In genomic region chr6:136295821-136296220, GRCm38 (mm10) we compare ENCODE assay signal across 15 mouse cellular contexts. TPM values are rescaled to one million over a fixed set of nuclear protein-coding genes. Genes with fewer than 3 reads are reported as not detected.
A peak's percentile ranks its signal among the peaks of the same experiment; 100 is the strongest.
DNase-seq lines count a peak whose midpoint lies in the region; ATAC-seq lines count a peak whose summit lies in the region.
"Had no signal": no experiment of that assay in that cellular context is flagged by ENCODE, and none has a peak within 500 bp of the region (broad histone marks: within the 10 kb centered on the region; RNA-seq: fewer than 3 reads in every experiment).

No protein-coding gene starts in this region.

- H3K9me3 ChIP-seq in forebrain, embryonic 14.5 days (replicated peaks; ENCODE audit: control insufficient read depth, low read length): no peaks in the 10 kb centered on the region
- 0 out of 2 replicates have a peak, but pooled peaks cover 2% of the 10 kb centered on the region for H3K9me3 ChIP-seq in forebrain, embryonic 12.5 days
- H3K9me3 ChIP-seq: limb, embryonic 10.5 days; liver, embryonic 15.5 days had no signal

- no peak overlapping the region for H3K9ac ChIP-seq in forebrain, embryonic 14.5 days (ENCODE audit: low read length)
- H3K9ac ChIP-seq in forebrain, embryonic 12.5 days: no peak overlapping the region
- H3K9ac ChIP-seq: liver, embryonic 15.5 days had no signal

- H3K36me3 ChIP-seq in forebrain, embryonic 14.5 days (ENCODE audit: control insufficient read depth, insufficient read depth, low read length): no peaks in the 10 kb centered on the region
- H3K36me3 ChIP-seq in forebrain, embryonic 12.5 days (replicated peaks): no peaks in the 10 kb centered on the region
- H3K36me3 ChIP-seq: limb, embryonic 10.5 days; liver, embryonic 15.5 days had no signal

- H3K4me2 ChIP-seq in forebrain, embryonic 14.5 days (ENCODE audit: low read length): no peak overlapping the region
- H3K4me2 ChIP-seq in forebrain, embryonic 12.5 days: no peak overlapping the region
- H3K4me2 ChIP-seq: liver, embryonic 15.5 days had no signal

- WGBS in forebrain, embryonic 14.5 days: 70% methylated on average over 4 of the region's 4 CpGs
- 78% methylated on average over 4 of the region's 4 CpGs for WGBS in forebrain, embryonic 12.5 days

- no peaks in the 10 kb centered on the region for H3K4me1 ChIP-seq in forebrain, embryonic 14.5 days (ENCODE audit: control insufficient read depth, insufficient read depth, low read length)
- H3K4me1 ChIP-seq in forebrain, embryonic 12.5 days: no peaks in the 10 kb centered on the region
- H3K4me1 ChIP-seq: limb, embryonic 10.5 days; liver, embryonic 15.5 days had no signal

- ATAC-seq in forebrain, embryonic 14.5 days: no peak
- no peak for ATAC-seq in forebrain, embryonic 12.5 days (ENCODE audit: low FRiP score)
- ATAC-seq: activated CD4-positive, CD25-positive, alpha-beta regulatory T cell, adult 4 months had no signal

- no peaks in the 10 kb centered on the region for H3K27me3 ChIP-seq in forebrain, embryonic 14.5 days (replicated peaks; ENCODE audit: control insufficient read depth, insufficient read depth, low read length)
- H3K27me3 ChIP-seq in forebrain, embryonic 12.5 days: no peaks in the 10 kb centered on the region
- H3K27me3 ChIP-seq: liver, embryonic 15.5 days had no signal

- peak; percentile 20 for DNase-seq in forebrain, embryonic 14.5 days (ENCODE audit: low spot score)
- peak; percentile 15 for DNase-seq in kidney, adult 9 months
- DNase-seq in kidney, adult 8-10 months: no peak
- peak; percentile 16 for DNase-seq in Muller cell, postnatal 12 days (ENCODE audit: inconsistent ontology term)
- DNase-seq in adrenal gland, postnatal 36 days: peak; percentile 53
- DNase-seq in gastrocnemius, postnatal 4 days (ENCODE audit: low spot score in 2 of 2): no peak
- no peak for DNase-seq in left cerebral cortex, postnatal 36 days (ENCODE audit: low spot score in 2 of 2)

- no peak overlapping the region for H3K4me3 ChIP-seq in forebrain, embryonic 14.5 days (ENCODE audit: low read depth, low read length)
- no peak overlapping the region for H3K4me3 ChIP-seq in forebrain, embryonic 12.5 days (replicated peaks)
- H3K4me3 ChIP-seq: limb, embryonic 10.5 days; liver, embryonic 15.5 days had no signal

- intact Hi-C loops in left cerebral cortex, postnatal 36 days (cut with DNase I): no loop called here

- no peak overlapping the region for H3K27ac ChIP-seq in forebrain, embryonic 14.5 days (ENCODE audit: low read depth, low read length)
- no peak overlapping the region for H3K27ac ChIP-seq in forebrain, embryonic 12.5 days
- H3K27ac ChIP-seq: limb, embryonic 10.5 days; liver, embryonic 15.5 days had no signal

RNA-seq across cellular contexts. Expression of gene Gm8994, which starts 31.5 kb away (rescaled TPM):
- polyA plus RNA-seq in forebrain, embryonic 14.5 days (2014; fragmentation: Nextera tagmentation; extraction: Ambion mirVana): not detected in 2 replicates
- polyA plus RNA-seq in forebrain, embryonic 12.5 days (2016; fragmentation: Nextera tagmentation; extraction: Ambion mirVana): not detected in 2 replicates
- not detected for total RNA-seq in adrenal gland, postnatal 36 days (2021)
- not detected for total RNA-seq in gastrocnemius, postnatal 4 days (2021)
- not detected for total RNA-seq in left cerebral cortex, postnatal 36 days (2021)
- total RNA-seq: heart, postnatal 25 days; layer of hippocampus, adult 8-10 months; megakaryocyte, adult 5-6 weeks had no signal
- polyA plus RNA-seq: activated CD4-positive, CD25-positive, alpha-beta regulatory T cell, adult 4 months; limb, embryonic 10.5 days; liver, embryonic 15.5 days; stomach, embryonic 16.5 days had no signal

Comparison
In these comparisons a context has a peak if more than half of its experiments do, and no peak if none do; other contexts are left out.
1. DNase-seq: peak in forebrain, embryonic 14.5 days (single experiment), kidney, adult 9 months (single experiment), Muller cell, postnatal 12 days (single experiment) and adrenal gland, postnatal 36 days (2 of 2); none in kidney, adult 8-10 months (0 of 2), gastrocnemius, postnatal 4 days (0 of 2) and left cerebral cortex, postnatal 36 days (0 of 2).